Mouse (Mus musculus): ENCODE results near the gene Pop5.

Pop5 gene

GRCm38 (mm10) chr5:115235786-115236263 is at the start of gene Pop5:
Pop5 (plus strand) TSS chr5:115235836.
- peak; percentile 90 to 98 for DNase-seq

DNA sequence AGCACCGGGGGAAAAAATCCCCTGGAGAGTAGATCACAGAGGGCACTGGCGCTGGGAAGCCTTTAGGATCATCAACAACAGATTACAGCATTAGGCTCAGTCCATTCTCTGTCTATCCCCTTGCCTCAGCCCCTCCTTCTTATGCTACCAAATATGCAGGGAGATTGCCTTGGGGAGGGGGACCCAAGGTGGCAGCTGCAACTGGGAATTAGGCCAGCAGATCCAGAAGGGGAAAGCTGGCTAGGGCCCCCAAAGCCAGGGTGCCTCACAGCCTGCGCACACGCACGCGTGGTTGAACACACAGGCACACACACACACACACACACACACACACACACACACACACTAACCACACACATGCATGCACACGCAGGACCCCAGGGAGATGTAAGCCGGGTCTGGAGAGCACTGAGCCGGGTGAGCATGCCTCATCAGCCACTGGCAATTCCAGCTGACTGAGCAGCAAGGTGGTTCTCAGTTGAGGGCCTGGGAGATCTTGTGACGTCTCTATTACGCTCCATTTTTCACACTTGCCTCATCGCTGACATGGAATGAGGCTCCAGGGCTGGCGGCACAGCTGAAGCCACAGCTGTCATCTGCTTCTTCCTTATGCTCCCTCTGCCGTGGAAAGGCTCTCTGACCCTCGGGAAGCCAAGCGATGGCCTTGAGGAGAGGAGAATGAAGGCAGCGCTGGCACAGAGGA is 49.1 kb upstream of the Pop5 start:
- no peak for DNase-seq

GRCm38 (mm10) chr5:115187188-115188131 is 48.2 kb upstream of the Pop5 start:
- peak; percentile 96 to 98 for DNase-seq

GRCm38 (mm10) chr5:115188824-115189223 is 46.8 kb upstream of the Pop5 start:
- peak; percentile 36 to 68 for DNase-seq

GRCm38 (mm10) chr5:115190081-115190480 is 45.6 kb upstream of the Pop5 start:
- no peak for DNase-seq

- peak in 1 of 2 experiments; percentile 30 for DNase-seq
Observed at GRCm38 (mm10) chr5:115191880-115192827, 43.5 kb upstream of the Pop5 start.

GRCm38 (mm10) chr5:115192828-115193195 is 42.8 kb upstream of the Pop5 start:
- DNase-seq: no peak

DNA sequence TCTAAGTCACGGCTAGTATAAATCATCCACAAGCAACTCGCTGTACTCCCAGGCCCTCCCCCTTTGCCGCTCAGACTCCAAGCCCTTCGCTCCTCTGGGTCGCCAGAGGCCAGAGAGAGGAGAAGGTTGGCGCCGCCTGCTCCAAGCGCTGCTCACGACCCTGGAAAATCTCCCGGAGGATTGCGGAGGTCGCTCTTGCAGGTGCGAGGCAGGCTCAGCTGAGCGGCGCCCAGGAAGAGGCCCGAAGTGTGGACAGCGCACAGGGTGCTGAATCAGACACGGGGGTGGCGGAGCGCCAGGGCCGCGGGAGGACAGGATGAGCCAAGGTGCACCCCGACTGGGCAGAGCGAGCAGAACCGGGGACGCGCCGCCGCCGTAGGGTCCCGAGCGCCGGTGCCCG is 42.4 kb upstream of the Pop5 start:
- peak; percentile 85 to 93 for DNase-seq

- peak; percentile 41 to 81 for DNase-seq
Observed at GRCm38 (mm10) chr5:115193669-115194625, 41.7 kb upstream of the Pop5 start, which contains the start of gene Cabp1. Cabp1 (minus strand) TSS chr5:115194381.

GRCm38 (mm10) chr5:115194626-115195221 is 40.9 kb upstream of the Pop5 start:
- DNase-seq: no peak

- peak; percentile 42 to 50 for DNase-seq
Observed at GRCm38 (mm10) chr5:115203735-115204561, 31.7 kb upstream of the Pop5 start.

- peak; percentile 41 to 61 for DNase-seq
Observed at GRCm38 (mm10) chr5:115204562-115205311, 30.9 kb upstream of the Pop5 start.

DNA sequence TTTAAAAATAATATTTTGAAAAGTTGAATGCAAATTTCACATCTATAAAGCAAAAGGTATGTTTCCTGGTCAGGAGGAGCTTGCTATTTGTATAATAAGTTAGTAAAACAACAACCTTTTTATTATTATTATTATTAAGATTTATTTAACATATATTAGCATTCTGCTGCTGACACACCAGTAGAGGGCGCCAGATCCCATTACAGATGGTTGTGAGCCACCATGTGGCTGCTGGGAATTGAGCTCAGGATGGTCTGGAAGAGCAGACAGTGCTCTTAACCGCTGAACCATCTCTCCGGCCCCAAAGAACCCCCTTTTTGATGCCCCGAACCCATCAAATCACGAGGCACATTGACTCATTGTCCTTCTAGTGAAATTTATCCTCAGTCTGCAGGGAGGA is 28.4 kb upstream of the Pop5 start:
- no peak for DNase-seq

DNA sequence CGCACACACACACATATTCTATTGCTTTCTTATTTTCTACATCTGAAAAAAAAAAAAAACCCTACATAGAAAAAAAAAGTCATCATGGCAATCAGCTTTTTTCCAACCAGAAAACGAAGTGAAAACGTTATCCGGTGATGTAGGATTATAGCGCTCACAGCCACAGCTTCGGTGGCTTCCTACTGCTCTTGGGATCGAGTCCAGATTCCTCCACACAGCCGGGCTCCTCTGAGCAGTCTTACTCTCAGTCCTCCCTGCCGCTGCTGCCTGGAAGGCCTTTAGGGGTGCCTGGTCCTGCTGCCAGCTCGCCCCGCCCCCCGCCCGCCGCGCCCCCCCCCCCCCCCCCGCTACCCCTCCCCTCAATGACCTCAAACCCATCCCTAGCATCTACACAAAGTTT is 27.7 kb upstream of the Pop5 start:
- DNase-seq: no peak

DNA sequence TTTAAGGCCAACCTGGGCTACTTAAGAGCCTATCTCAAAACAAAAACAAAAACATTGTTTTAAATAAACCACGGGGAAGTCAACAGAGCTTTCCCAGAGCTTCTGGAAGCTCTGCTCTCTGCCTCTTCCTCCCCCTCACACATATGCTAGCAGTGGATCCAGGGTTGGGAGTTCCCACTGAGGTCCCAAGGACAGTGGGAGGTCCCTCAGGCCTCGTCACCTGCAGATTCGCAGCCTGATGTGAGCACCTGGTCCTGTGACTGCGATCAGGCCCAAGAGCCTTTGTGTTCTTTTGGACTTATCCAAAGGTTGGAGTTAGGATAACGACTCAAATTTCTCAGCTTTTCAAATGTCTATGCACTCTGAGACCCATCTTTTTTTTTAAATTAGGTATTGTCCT is 27.0 kb upstream of the Pop5 start:
- DNase-seq: no peak

DNA sequence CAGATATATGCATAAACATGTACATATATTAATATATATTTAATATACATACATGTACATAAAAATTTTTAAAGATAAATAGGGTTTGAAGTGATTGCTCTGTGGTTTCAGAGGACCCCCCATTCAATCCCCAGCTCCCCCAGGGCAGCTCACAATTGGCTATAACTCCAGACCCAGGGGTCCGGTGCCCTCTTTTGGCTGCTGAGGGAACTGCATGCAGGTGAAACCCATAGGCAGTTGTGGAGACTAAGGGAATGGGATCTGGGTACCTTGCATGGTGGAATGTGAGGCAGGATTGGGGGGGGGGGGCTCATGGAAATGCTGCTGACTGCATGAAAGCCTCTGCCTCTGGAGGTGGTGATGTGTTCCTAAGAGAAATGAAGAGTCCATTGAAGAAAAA is 25.3 kb upstream of the Pop5 start:
- DNase-seq: peak in 1 of 2 experiments; percentile 69

- DNase-seq: no peak
Observed at GRCm38 (mm10) chr5:115212451-115212850, 23.2 kb upstream of the Pop5 start.

- no peak for DNase-seq
Observed at GRCm38 (mm10) chr5:115212861-115213260, 22.8 kb upstream of the Pop5 start.

DNA sequence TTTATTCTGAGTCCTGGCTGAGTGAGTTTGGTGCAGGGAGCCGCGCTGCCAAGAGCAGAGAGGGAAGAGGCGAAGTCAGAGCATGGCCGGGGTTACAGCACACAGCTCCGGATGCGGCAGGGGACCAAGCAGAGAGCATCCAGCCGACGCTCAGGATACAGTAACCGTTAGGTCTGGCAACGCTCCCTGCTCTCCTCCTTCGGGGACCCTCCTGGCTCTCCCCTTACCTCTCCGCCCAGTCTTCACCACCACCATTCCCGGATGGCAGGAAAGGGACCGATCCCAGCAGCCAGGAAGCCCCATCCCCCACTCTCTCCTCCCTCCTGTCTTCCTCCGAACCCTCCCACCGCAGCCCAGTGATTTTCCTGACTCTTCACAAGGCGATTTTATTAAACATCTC is 20.8 kb upstream of the Pop5 start:
- peak in 1 of 2 experiments; percentile 31 for DNase-seq

Measured in kidney, postnatal 36 days (tissue).